Mouse (Mus musculus): ENCODE data around the gene Sez6. TPM values are rescaled to one million over a fixed set of nuclear protein-coding genes. Genes with fewer than 3 reads are reported as not detected.

Gene Sez6
- total and polyA plus RNA-seq, 3 experiments: 0.04 TPM; not detected in 2

GRCm38 (mm10) chr11:77934568-77935311 is 4.1 kb downstream of the Sez6 start:
- in situ Hi-C loops (cut with MboI; ENCODE audit: low pct_ligation_motif_present, low pct_unique_long_range_greater_than_20kb, low sequenced_read_pairs) (no loop called here), dilution Hi-C loops (cut with MboI; ENCODE audit: extremely low pct_ligation_motif_present, extremely low pct_unique_long_range_greater_than_20kb, low sequenced_read_pairs) (no loop called here)
- H3K4me3 ChIP-seq (replicated peaks in 1 of 3; ENCODE audit: low read depth in 2 of 3, low read length in 2 of 3, poor library complexity in 1 of 3): no peak overlapping the region
- H3K9me3 ChIP-seq (replicated peaks; ENCODE audit: low read length): peaks cover 16% of the 10 kb centered on the region
- no peak for DNase-seq (ENCODE audit: extremely low read depth)
- TF ChIP-seq MYC (IDR thresholded peaks at IDR 0.05; ENCODE audit: low read depth, low read length): no peak
- no peak for TF ChIP-seq GABPA (IDR thresholded peaks at IDR 0.05; ENCODE audit: insufficient replicate concordance, low read depth, low read length)
- TF ChIP-seq RAD21 (IDR thresholded peaks at IDR 0.05; ENCODE audit: low read depth, low read length): no peak
- no peak for TF ChIP-seq RCOR1 (conservative IDR thresholded peaks at IDR 0.05; ENCODE audit: low read depth, low read length)
- no peak for TF ChIP-seq HCFC1 (IDR thresholded peaks at IDR 0.05; ENCODE audit: low read depth, low read length)
- no peak for TF ChIP-seq MAZ (IDR thresholded peaks at IDR 0.05; ENCODE audit: low read depth, low read length)
- no peak for TF ChIP-seq SMC3 (IDR thresholded peaks at IDR 0.05; ENCODE audit: low read depth, low read length)
- TF ChIP-seq BHLHE40 (IDR thresholded peaks at IDR 0.05; ENCODE audit: low read depth, low read length): no peak
- TF ChIP-seq USF2 (conservative IDR thresholded peaks at IDR 0.05; ENCODE audit: low read depth, low read length): no peak
- no peak for TF ChIP-seq MXI1 (IDR thresholded peaks at IDR 0.05; ENCODE audit: low read depth, low read length)
- no peak for TF ChIP-seq ZKSCAN1 (IDR thresholded peaks at IDR 0.05; ENCODE audit: borderline replicate concordance, low read depth, low read length)
- TF ChIP-seq E2F4 (IDR thresholded peaks at IDR 0.05; ENCODE audit: insufficient replicate concordance, low read depth, low read length): no peak
- no peak for TF ChIP-seq SIN3A (IDR thresholded peaks at IDR 0.05; ENCODE audit: low read length)
- no peak overlapping the region for H3K27ac ChIP-seq (ENCODE audit: insufficient read depth, low read depth)
- no peaks in the 10 kb centered on the region for H3K79me2 ChIP-seq (replicated peaks; ENCODE audit: control insufficient read depth, extremely low read depth, insufficient read depth, poor library complexity, severe bottlenecking)
- no peak overlapping the region for H3K4me2 ChIP-seq (ENCODE audit: insufficient read depth, low read depth, poor library complexity, severe bottlenecking)
- H3K27me3 ChIP-seq (replicated peaks): peaks cover 25% of the 10 kb centered on the region
- no peaks in the 10 kb centered on the region for H3K36me3 ChIP-seq (replicated peaks in 1 of 2; ENCODE audit: control insufficient read depth in 1 of 2, insufficient read depth in 1 of 2, low read length in 1 of 2)
- H3K4me1 ChIP-seq (ENCODE audit: control insufficient read depth in 1 of 2, insufficient read depth in 2 of 2): peaks cover 9 to 44% of the 10 kb centered on the region in 2 experiments
- H3K9ac ChIP-seq (ENCODE audit: insufficient read depth, low read depth): no peak overlapping the region

- dilution Hi-C loops (cut with MboI; ENCODE audit: extremely low pct_ligation_motif_present, extremely low pct_unique_long_range_greater_than_20kb, low sequenced_read_pairs): no loop called here
- Histone ChIP-seq H3K4me2 (ENCODE audit: insufficient read depth, low read depth, poor library complexity, severe bottlenecking) (no peak overlapping the region), H3K4me3 (replicated peaks in 1 of 3; ENCODE audit: low read depth in 2 of 3, low read length in 2 of 3, poor library complexity in 1 of 3) (no peak overlapping the region), H3K79me2 (replicated peaks; ENCODE audit: control insufficient read depth, extremely low read depth, insufficient read depth, poor library complexity, severe bottlenecking) (no peaks in the 10 kb centered on the region), H3K27me3 (replicated peaks) (peaks cover 26% of the 10 kb centered on the region), H3K4me1 (ENCODE audit: control insufficient read depth in 1 of 2, insufficient read depth in 2 of 2) (peaks cover 15 to 63% of the 10 kb centered on the region in 2 experiments), H3K9ac (ENCODE audit: insufficient read depth, low read depth) (no peak overlapping the region), H3K36me3 (replicated peaks in 1 of 2; ENCODE audit: control insufficient read depth in 1 of 2, insufficient read depth in 1 of 2, low read length in 1 of 2) (no peaks in the 10 kb centered on the region), H3K9me3 (replicated peaks; ENCODE audit: low read length) (peaks cover under 1% of the 10 kb centered on the region), H3K27ac (ENCODE audit: insufficient read depth, low read depth) (no peak overlapping the region)
- DNase-seq (ENCODE audit: extremely low read depth): no peak
- in situ Hi-C loops (cut with MboI; ENCODE audit: low pct_ligation_motif_present, low pct_unique_long_range_greater_than_20kb, low sequenced_read_pairs): no loop called here
- TF ChIP-seq CTCF (conservative IDR thresholded peaks at IDR 0.05 in 1 of 2, IDR thresholded peaks at IDR 0.05 in 1 of 2; ENCODE audit: low read depth in 2 of 2, low read length in 2 of 2) (no peak), SMC3 (IDR thresholded peaks at IDR 0.05; ENCODE audit: low read depth, low read length) (no peak), ZC3H11A (IDR thresholded peaks at IDR 0.05; ENCODE audit: low read depth, low read length) (no peak), EP300 (IDR thresholded peaks at IDR 0.05; ENCODE audit: low read length) (no peak), ETS1 (conservative IDR thresholded peaks at IDR 0.05; ENCODE audit: low read depth, low read length) (no peak), PAX5 (IDR thresholded peaks at IDR 0.05; ENCODE audit: low read length) (no peak), KAT2A (IDR thresholded peaks at IDR 0.05; ENCODE audit: insufficient replicate concordance, low read length) (no peak), MYC (IDR thresholded peaks at IDR 0.05; ENCODE audit: low read depth, low read length) (no peak)
Observed at GRCm38 (mm10) chr11:77936846-77937245, 6.2 kb downstream of the Sez6 start.
